Mouse (Mus musculus): ENCODE results near the gene Dhrs2.

Dhrs2 gene

GRCm38 (mm10) chr14:55221707-55222106 lies at the start of gene Dhrs2:
TSS of gene Dhrs2 (plus strand) at chr14:55222007.
- DNase-seq: no peak

- DNase-seq: no peak
Observed at GRCm38 (mm10) chr14:55174164-55174563, 47.6 kb upstream of the Dhrs2 start.

- DNase-seq: peak; percentile 66
Observed at GRCm38 (mm10) chr14:55177274-55177673, 44.5 kb upstream of the Dhrs2 start.

- no peak for DNase-seq
Observed at GRCm38 (mm10) chr14:55180951-55181350, 40.9 kb upstream of the Dhrs2 start.

GRCm38 (mm10) chr14:55183231-55183630 lies 38.6 kb upstream of the Dhrs2 start:
- DNase-seq: no peak

GRCm38 (mm10) chr14:55184640-55185145 lies 37.1 kb upstream of the Dhrs2 start:
- DNase-seq: no peak

GRCm38 (mm10) chr14:55188491-55188890 lies 33.3 kb upstream of the Dhrs2 start:
- DNase-seq: no peak

GRCm38 (mm10) chr14:55189351-55189769 lies 32.4 kb upstream of the Dhrs2 start:
- DNase-seq: peak; percentile 84

- DNase-seq: no peak
Observed at GRCm38 (mm10) chr14:55193354-55193753, 28.5 kb upstream of the Dhrs2 start.

- no peak for DNase-seq
Observed at GRCm38 (mm10) chr14:55193876-55194635, 27.8 kb upstream of the Dhrs2 start.

- no peak for DNase-seq
Observed at GRCm38 (mm10) chr14:55194786-55195185, 27.0 kb upstream of the Dhrs2 start.

GRCm38 (mm10) chr14:55197121-55197520 lies 24.7 kb upstream of the Dhrs2 start:
- no peak for DNase-seq

- no peak for DNase-seq
Observed at GRCm38 (mm10) chr14:55198187-55198586, 23.6 kb upstream of the Dhrs2 start.

GRCm38 (mm10) chr14:55204544-55204943 lies 17.3 kb upstream of the Dhrs2 start:
- DNase-seq: no peak

- DNase-seq: peak; percentile 68
Observed at GRCm38 (mm10) chr14:55205045-55205750, 16.6 kb upstream of the Dhrs2 start.

GRCm38 (mm10) chr14:55208306-55208705 lies 13.5 kb upstream of the Dhrs2 start:
- DNase-seq: no peak

- no peak for DNase-seq
Observed at GRCm38 (mm10) chr14:55213621-55214020, 8.2 kb upstream of the Dhrs2 start.

GRCm38 (mm10) chr14:55214507-55214906 lies 7.3 kb upstream of the Dhrs2 start:
- DNase-seq: no peak

GRCm38 (mm10) chr14:55223172-55223571 lies 1.4 kb downstream of the Dhrs2 start:
- no peak for DNase-seq

- DNase-seq: peak; percentile 11
Observed at GRCm38 (mm10) chr14:55234639-55235038, 12.8 kb downstream of the Dhrs2 start.

- no peak for DNase-seq
Observed at GRCm38 (mm10) chr14:55236685-55237084, 14.9 kb downstream of the Dhrs2 start.

- DNase-seq: no peak
Observed at GRCm38 (mm10) chr14:55242664-55243063, 20.9 kb downstream of the Dhrs2 start.

- DNase-seq: no peak
Observed at GRCm38 (mm10) chr14:55247181-55247580, 25.4 kb downstream of the Dhrs2 start.

GRCm38 (mm10) chr14:55248284-55248683 lies 26.5 kb downstream of the Dhrs2 start:
- DNase-seq: no peak
